Mouse (Mus musculus): ENCODE measurements at regions not wholly inside any gene's neighbourhood (a gene's known extent, or its start where the extent isn't known, plus 50 kb on each side); places are given as distances from the start of the nearest gene placed in this dataset.

- TF ChIP-seq CTCF (IDR thresholded peaks at IDR 0.05; ENCODE audit: extremely low read depth, insufficient read depth, low read length), result no peak
- no peak for TF ChIP-seq POLR2A (IDR thresholded peaks at IDR 0.05; ENCODE audit: extremely low read depth, insufficient read depth, low read length)
These were observed 396.1 kb downstream of the Wdr11 start for GRCm38 (mm10) chr7:129987713-129988112.

Data from cortical plate, adult 2 months (tissue).